Mouse (Mus musculus) heart, postnatal 0 days (tissue): Measurements from ENCODE around the gene Mri1.
"Not testable (repeated sequence)": the region's sequence is repeated elsewhere in the genome, so short reads cannot be mapped to it uniquely, and the experiment has no call there.

Source experiments
- CTCF ChIP-seq: IDR thresholded peaks from 2 replicates; pipeline ENCODE4 v1.5.1; 2016; ENCODE audit warnings: antibody characterized with exemption, control low read depth, low read depth
- EP300 ChIP-seq: IDR thresholded peaks from 2 replicates; pipeline ENCODE4 v1.6.1; 2016; ENCODE audit warnings: antibody characterized with exemption, low read depth

DNA sequence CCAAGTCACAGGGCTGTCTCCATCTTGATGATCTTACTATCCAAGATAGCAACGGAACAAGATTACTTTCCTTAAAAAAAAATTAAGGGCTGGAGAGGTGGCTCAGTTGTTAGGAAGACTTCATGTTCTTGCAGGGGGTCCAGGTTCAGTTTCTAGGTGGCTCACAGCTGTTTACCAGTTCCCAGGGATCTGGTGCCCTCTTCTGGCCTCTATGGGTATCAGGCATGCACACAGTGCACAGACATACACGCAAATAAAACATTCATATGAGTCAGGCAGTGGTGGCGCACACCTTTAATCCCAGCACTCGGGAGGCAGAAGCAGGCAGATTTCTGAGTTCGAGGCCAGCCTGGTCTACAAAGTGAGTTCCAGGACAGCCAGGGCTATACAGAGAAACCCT lies 28.5 kb upstream of the Mri1 start:
- TF ChIP-seq EP300, result not testable (repeated sequence)
- peak; percentile 63 for TF ChIP-seq CTCF
